In the genomic region with DNA sequence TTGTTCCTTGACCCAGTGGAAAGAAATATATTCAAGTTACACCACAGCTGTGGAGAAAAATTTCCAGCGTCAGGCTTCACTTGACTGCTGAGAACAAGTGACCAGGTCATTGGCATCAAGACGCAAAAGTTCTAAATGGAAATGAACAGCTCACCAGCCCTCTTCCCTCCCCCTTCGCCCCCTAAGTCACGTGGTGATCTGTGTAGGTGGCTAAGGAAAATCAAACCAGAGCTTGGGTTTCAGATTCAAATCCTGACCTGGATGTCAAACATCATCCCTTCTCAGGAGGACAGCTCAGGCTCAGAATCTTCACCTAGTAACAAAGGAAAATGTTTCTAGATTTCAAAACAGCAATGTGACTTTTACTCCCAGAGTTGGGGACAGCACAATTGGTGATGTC, we compare ENCODE assay signal across 12 mouse cellular contexts. TPM values are rescaled to one million over a fixed set of nuclear protein-coding genes. Genes with fewer than 3 reads are reported as not detected.
DNase-seq lines count a peak whose midpoint lies in the region; ATAC-seq lines count a peak whose summit lies in the region.
"Had no signal": no experiment of that assay in that cellular context is flagged by ENCODE, and none has a peak within 500 bp of the region (broad histone marks: within the 10 kb centered on the region; RNA-seq: fewer than 3 reads in every experiment).

No protein-coding gene starts in this region.

- no peak overlapping the region for H3K4me3 ChIP-seq in heart, embryonic 11.5 days (ENCODE audit: low read depth, low read length)
- H3K4me3 ChIP-seq in lung, embryonic 15.5 days, result peak overlapping the region; percentile 23
- H3K4me3 ChIP-seq in forebrain, embryonic 15.5 days, result peak overlapping the region; percentile 2; the same call in 1 of the 2 replicates

- DNase-seq in heart, postnatal 36 days, result no peak
- DNase-seq in lung, postnatal 4 days, result no peak
- peak; percentile 54 for DNase-seq in naive thymus-derived CD4-positive, alpha-beta T cell, adult 2 months (ENCODE audit: low read depth)
- no peak for DNase-seq in urinary bladder, postnatal 10 days (ENCODE audit: low spot score)
- DNase-seq in ovary, postnatal 10 days (ENCODE audit: low spot score), result no peak
- DNase-seq: adrenal gland, postnatal 25 days had no signal

- no peak overlapping the region for H3K9ac ChIP-seq in heart, embryonic 11.5 days (ENCODE audit: low read depth, low read length)
- H3K9ac ChIP-seq in lung, embryonic 15.5 days, result no peak overlapping the region
- no peak overlapping the region for H3K9ac ChIP-seq in forebrain, embryonic 15.5 days (replicated peaks)
- H3K9ac ChIP-seq: midbrain, embryonic 12.5 days had no signal

- H3K27ac ChIP-seq in heart, embryonic 11.5 days (ENCODE audit: low read depth, low read length), result no peak overlapping the region
- H3K27ac ChIP-seq in lung, embryonic 15.5 days, result no peak overlapping the region
- no peak overlapping the region for H3K27ac ChIP-seq in forebrain, embryonic 15.5 days (replicated peaks)
- H3K27ac ChIP-seq: midbrain, embryonic 12.5 days had no signal

- no peak for ATAC-seq in heart, embryonic 11.5 days (replicated peaks; ENCODE audit: insufficient number of reproducible peaks, low FRiP score, low TSS enrichment)
- ATAC-seq in lung, embryonic 15.5 days (ENCODE audit: borderline replicate concordance, extremely low read depth, low FRiP score, low TSS enrichment), result no peak
- ATAC-seq in forebrain, embryonic 15.5 days (replicated peaks), result no peak

- WGBS in heart, embryonic 11.5 days (ENCODE audit: insufficient replicate concordance), result 58% methylated on average over 4 of the region's 4 CpGs
- 55% methylated on average over 4 of the region's 4 CpGs for WGBS in lung, embryonic 15.5 days
- 45% methylated on average over 4 of the region's 4 CpGs for WGBS in forebrain, embryonic 15.5 days

- H3K4me1 ChIP-seq in heart, embryonic 11.5 days (ENCODE audit: control insufficient read depth, insufficient read depth, low read length), result peaks cover 14% of the 10 kb centered on the region; the same call in 1 of the 2 replicates
- H3K4me1 ChIP-seq in lung, embryonic 15.5 days, result peaks cover 23% of the 10 kb centered on the region
- peaks cover 25% of the 10 kb centered on the region for H3K4me1 ChIP-seq in forebrain, embryonic 15.5 days

- intact Hi-C loops in heart, postnatal 36 days (cut with DNase I), result loop anchor here (2.0 to 5.0 kb wide), 2 partner anchors 24 to 117 kb away; no protein-coding TSS in a partner anchor

- H3K36me3 ChIP-seq in heart, embryonic 11.5 days (ENCODE audit: control insufficient read depth, insufficient read depth, low read length), result no peaks in the 10 kb centered on the region
- H3K36me3 ChIP-seq in lung, embryonic 15.5 days, result no peaks in the 10 kb centered on the region
- H3K36me3 ChIP-seq in forebrain, embryonic 15.5 days, result no peaks in the 10 kb centered on the region
- H3K36me3 ChIP-seq: midbrain, embryonic 12.5 days had no signal

- no peaks in the 10 kb centered on the region for H3K9me3 ChIP-seq in heart, embryonic 11.5 days (replicated peaks; ENCODE audit: control insufficient read depth, low read length)
- H3K9me3 ChIP-seq in lung, embryonic 15.5 days, result no peaks in the 10 kb centered on the region
- no peaks in the 10 kb centered on the region for H3K9me3 ChIP-seq in forebrain, embryonic 15.5 days
- H3K9me3 ChIP-seq: midbrain, embryonic 12.5 days had no signal

- H3K27me3 ChIP-seq in heart, embryonic 11.5 days (ENCODE audit: control insufficient read depth, insufficient read depth, low read length), result peaks cover 11% of the 10 kb centered on the region
- peaks cover 8% of the 10 kb centered on the region; the same call in 1 of the 2 replicates for H3K27me3 ChIP-seq in lung, embryonic 15.5 days
- H3K27me3 ChIP-seq in forebrain, embryonic 15.5 days, result no peaks in the 10 kb centered on the region

- H3K4me2 ChIP-seq in heart, embryonic 11.5 days, result peak overlapping the region; percentile 20; the same call in 1 of the 2 replicates
- H3K4me2 ChIP-seq in lung, embryonic 15.5 days, result peak overlapping the region; percentile 38
- peak overlapping the region; percentile 21 for H3K4me2 ChIP-seq in forebrain, embryonic 15.5 days (replicated peaks)

RNA-seq across cellular contexts. Expression of gene Rgcc, which starts 2.2 kb away (rescaled TPM):
- polyA plus RNA-seq in heart, embryonic 11.5 days (2014; fragmentation: Nextera tagmentation; extraction: Ambion mirVana), result 17.5 and 26.3 TPM in 2 replicates
- 10 to 100 TPM; 54.7 to 54.8 TPM for total RNA-seq in heart, postnatal 36 days (2021)
- polyA plus RNA-seq in lung, embryonic 15.5 days (2015; fragmentation: Nextera tagmentation; extraction: Ambion mirVana), result 144 and 154 TPM in 2 replicates
- 67.3 and 68.3 TPM in 2 replicates for polyA plus RNA-seq in forebrain, embryonic 15.5 days (2015; fragmentation: Nextera tagmentation; extraction: Ambion mirVana)

RNA-seq across cellular contexts. Expression of gene Zfp957, which starts 52.1 kb away (rescaled TPM):
- polyA plus RNA-seq in heart, embryonic 11.5 days (2014; fragmentation: Nextera tagmentation; extraction: Ambion mirVana), result not detected in 2 replicates
- not detected for total RNA-seq in heart, postnatal 36 days (2021)
- polyA plus RNA-seq in lung, embryonic 15.5 days (2015; fragmentation: Nextera tagmentation; extraction: Ambion mirVana), result not detected in 2 replicates
- polyA plus RNA-seq in forebrain, embryonic 15.5 days (2015; fragmentation: Nextera tagmentation; extraction: Ambion mirVana), result not detected in 2 replicates
- total RNA-seq: adrenal gland, postnatal 25 days; layer of hippocampus, adult 18-20 months had no signal
- polyA plus RNA-seq: embryonic facial prominence, embryonic 11.5 days; midbrain, embryonic 12.5 days had no signal
